Mouse (Mus musculus): Measurements from ENCODE around the gene Ank2.

Gene Ank2

DNA sequence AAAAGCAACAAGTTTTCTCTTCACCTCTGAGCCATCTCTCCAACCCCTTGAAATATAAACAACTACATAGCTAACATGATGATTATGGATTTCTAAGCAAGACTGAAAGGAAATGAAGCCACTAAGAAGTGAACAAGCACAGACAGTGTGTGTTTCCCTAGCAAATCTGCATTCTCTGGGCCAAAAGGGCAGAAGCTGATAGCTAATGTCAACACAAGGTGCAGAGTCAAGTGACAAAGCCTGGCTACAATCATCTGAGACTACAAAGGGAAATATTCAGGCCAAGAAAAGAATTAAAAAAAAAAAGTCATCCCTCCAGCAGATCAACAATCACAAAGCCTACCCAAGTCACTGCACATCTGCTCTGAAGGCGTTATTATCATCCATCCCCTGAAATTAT lies 330.0 kb downstream of the Ank2 start:
- DNase-seq, result no peak

DNA sequence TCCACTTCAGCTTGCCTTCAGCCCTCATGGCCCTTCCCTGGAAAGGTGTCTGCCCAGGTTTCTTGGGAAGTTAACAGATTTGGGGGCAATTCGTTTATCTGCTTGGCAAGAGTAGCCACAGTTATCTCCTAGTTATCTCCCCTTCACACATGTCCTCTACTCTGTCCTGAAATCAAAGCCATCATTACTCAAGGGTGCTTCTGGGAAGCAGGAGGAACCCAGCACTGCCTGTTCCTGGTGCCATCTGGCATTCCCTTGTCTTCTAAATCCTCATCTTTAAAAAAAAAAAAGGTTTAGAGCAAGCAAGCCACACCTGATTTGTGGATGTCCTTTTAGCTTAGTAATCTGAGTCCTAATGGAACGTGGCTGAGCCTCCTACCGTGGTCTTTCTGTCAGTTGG lies 335.4 kb downstream of the Ank2 start:
- no peak for DNase-seq

DNA sequence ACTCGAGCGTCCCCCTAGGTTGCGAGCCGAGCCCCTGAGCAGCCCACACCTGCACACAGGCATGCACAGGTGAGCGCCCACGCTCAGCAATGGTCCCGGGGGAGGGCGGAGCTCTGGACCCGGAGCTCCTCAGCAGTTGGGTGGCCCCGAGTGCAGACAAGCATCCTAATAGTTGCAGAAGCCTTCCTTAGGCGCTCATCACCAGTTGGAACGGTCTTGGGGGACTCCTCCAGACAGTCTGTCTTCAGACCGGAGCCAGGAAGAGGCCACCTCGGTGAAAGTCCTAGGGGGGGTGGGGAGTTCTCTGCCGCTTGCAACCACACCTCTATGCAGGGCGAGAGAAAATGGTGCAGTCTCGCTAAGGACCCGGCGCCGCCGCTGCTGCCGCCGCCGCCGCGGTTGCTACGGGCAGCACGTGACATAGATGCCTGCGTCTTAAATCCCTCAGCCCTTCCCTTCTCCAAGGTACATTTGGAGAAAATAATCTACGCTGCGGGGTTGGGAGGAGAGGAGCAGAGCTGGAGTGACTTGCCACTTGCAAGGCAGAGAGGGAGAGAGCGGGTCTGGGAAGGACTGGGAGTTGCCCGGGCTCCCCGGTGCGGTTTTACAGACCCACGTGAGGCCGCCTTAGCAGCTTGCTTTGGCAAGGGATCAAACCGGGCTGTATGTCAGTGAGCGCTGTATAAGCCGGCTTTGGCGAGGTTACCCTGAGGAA lies 337.0 kb downstream of the Ank2 start:
- DNase-seq, result peak; percentile 89

DNA sequence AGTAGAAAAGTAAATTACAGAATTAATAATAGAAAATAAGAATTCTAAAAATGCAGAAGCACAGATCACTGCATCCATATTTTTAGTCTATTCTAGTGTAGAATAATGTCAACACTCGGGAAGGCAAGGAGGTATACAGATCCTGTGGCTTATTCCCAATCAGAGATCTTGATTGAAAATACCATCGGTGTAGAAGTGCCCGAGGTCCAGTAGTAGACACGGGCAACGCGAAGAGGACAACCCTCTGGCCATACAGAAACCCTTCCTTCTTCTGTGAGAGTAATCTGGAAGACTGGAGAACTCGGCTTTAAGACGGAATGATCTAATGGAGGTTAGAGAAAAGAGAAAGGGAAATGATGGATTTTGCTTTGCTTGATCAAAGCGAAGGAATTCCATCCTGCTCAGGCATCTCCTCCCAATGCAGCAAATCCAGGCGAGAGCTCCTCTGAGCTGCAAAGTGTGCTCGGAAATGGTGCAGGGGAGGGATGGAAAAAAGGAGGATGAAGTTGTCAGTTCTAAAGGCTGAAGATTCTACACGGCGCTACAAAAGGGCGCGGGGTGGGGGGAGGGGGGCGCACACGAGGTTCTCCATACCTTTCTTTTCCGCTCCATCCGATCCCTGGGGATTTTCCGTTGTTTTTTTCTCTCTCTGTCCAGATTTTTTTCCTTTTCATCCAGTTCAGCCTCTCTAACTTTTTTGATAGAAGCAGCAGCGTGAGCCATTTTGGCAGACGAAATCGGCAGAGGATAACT lies 337.9 kb downstream of the Ank2 start:
- DNase-seq, result peak; percentile 30 to 46

DNA sequence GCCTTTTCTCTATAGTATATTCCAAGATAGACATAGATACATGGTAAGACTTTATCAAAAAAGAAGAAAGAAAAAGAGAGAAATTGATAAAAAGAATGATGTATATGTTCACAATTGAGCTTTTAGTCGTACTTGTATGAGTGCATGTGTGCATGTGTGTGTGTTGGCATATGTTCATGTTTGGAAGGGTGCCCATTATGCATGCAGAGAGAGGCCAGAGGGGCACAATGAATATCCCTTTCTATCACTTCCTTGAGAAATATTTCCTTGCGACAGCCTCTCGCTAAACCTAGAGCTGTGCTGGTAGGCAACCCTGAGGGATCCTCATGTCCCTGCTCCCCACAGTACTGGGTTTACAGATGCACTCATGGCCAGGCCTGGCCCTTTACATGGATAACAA lies 341.4 kb downstream of the Ank2 start:
- DNase-seq, result peak; percentile 52 to 55

DNA sequence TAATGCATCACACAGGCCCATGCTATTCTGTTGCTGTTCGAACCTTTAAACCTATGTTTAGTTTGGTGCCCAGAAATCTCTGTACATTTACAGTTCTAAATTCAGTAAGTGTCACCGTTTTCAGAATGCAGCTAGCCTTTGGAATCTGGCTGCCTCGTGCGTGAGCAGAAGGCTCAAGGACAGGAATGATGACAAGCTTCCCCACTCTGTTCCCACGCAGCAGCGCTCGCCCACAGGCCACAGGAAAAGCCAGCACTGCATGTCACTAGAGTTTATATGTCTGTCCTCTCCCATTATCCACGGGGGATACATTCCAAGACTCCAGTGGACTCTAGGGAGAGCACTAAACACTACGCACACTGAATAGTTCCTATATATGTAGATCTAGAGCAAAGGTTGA lies 343.1 kb downstream of the Ank2 start:
- peak; percentile 19 to 25 for DNase-seq

DNA sequence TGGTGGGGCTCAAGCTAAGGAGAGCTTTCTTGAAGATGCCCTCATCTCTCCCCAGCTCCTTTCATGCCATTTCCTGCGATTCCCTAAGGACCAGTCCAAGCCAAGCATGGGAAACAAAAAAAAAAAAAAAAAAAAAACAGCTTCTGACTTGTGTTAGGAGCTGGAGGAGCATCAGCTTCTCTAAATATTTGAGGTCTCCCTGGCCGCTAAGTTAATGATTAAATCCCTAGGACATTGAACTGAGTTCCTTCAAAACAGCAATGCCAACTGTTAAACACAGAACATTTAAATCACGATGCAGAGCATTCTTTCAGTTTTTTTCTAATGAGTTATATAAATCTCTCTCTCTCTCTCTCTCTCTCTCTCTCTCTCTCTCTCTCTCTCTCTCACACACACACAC lies 345.3 kb downstream of the Ank2 start:
- no peak for DNase-seq

DNA sequence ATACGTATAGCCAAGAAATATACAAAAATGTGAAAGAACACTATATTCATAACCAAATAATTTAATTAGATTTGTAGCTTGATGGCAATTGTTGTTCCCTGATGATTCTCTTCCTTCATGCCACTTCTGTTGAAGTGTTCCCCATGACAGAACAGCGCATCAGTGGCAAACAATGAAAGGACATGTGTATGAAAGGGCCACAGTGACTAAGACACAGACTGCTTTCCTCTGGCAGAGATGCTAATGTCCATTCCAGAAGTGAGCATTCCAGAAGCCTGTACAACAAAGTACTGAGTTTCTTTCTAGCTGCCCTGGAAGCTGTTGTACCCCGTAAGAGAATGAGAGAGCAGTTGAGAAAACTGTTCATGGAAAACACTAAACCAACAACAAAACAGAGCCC lies 345.7 kb downstream of the Ank2 start:
- no peak for DNase-seq

DNA sequence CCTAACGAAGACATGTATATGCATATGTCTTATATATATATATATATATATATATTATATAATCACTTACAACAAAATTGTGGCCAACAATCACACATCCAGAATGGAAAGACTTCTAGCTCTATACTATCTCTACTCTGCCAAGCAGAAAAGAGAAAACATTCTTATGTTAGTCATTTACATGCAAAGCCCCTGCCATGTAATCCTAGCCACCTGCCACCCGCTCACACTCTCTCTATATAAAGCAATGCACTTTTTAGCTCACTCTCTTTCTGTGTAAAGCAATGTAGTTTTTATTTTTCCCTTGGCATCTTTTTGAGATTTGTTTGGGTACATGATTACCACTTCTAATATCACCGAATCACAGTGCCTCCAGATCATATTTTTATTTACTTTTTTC lies 350.5 kb downstream of the Ank2 start:
- DNase-seq, result no peak

DNA sequence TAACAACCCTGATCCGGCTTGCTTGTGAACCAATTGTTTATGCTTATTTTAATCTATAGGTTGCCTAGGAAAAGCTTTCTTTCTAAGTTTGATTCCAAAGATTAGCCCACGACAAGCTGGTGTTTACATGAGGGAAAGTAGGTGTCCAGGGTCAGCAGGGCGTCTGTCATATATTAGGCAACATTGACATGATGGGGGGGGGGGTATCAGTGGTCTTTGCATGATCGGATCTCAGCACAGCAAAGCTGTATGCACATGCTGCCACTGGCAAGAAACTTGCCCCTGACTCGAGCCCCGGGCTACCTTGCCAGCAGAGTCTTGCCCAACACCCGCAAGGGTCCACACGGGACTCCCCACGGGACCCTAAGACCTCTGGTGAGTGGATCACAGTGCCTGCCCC lies 358.6 kb downstream of the Ank2 start:
- no peak for DNase-seq

DNA sequence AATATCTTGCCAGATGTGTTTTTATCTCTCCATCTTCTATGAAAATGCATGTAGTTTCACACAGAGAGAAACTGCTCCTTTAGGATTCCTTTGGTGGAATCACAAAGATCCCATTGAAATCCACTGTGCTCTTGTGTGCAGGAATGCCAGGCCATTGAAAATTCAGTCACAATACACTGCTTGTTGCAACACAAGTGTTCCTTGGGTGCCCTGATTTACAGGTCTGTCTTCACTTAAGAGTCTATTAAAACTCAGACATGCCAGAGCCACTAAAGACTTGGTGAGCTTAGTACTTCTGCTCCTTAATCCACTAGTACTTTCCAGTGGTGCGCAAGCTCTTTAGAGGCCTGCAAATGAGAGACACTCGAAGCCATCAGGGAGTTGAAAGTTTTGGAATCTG lies 359.5 kb downstream of the Ank2 start:
- no peak for DNase-seq

DNA sequence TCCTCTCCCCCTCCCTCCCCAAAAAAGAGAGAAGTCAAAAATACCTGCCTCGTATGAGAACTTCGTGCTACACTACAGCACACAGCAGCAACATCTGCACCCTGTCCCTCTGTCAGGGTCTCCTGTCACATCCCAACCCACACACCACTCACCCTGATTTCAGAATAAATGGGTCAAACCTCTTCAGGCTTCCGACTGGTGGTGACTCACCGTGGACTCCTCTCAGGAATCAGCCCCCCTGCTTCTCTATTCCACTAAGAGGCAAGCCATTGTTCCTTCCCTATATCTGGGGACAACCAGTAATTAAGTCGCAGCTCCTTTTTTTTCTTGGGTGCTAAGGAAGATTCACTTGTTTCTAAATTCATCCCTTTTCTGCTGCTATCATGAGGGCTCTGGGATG lies 361.6 kb downstream of the Ank2 start:
- DNase-seq, result no peak

DNA sequence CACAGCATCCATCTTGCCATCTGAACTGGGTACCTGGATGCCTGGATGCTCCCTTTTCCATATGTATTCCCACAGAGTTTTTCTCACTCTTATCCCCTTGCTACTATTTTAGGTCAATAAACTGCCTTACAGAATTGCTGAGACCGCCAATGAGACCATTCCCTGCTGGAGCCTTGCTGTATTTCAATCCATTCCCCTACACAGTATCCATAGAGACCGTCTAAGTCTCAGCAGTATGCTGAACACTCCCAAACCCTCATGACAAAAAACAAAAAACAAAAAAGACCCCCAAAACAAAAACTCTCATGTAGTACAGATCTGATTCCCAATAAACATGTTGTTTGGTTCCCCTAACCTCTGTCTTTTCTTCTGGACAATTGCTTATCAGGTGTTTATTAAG lies 365.1 kb downstream of the Ank2 start:
- no peak for DNase-seq

DNA sequence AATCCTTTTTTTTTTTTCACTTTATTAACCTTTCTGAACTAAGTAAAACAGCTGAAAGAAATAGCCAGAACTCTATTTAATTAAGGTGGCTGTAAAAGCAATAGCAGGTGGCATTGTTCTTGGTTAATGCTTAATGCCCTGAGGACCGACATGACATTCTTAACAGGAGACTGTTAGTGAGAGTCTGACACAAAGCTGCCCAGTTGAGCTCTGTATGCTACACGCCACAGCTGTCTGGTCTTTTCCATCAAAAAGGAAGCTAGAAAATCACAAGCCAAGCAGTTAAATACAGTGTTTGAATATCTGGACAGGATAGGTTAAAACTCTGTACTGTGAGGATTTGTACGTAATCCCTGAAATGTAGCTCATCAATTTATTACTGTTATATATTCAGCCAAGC lies 368.1 kb downstream of the Ank2 start:
- no peak for DNase-seq

DNA sequence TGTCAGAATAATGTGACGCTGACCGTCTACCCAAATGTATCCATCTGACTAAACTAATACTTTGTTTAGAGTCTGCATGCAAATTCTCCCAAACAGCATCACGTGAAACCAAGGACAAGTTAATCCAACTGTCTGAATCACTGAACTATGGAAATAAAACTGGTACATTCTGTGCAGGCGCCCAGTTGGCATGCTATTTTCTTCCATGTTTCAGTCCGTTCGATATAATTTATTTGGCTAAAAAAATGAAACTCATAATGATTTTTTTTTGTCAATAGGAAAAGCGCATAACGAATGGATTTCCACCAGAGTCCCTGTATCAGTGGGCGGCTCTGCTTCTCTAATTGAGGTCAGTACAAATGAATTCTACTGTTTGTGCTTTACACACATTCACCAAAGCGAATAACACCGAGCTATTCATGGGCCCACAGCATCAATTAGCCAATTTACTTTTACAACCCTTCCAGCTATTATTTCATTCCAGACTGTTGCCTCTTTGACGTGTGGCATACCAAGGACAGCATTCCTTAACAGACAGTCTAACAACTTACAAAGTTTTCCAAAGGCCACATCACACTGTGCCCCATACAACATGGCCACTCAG lies 368.9 kb downstream of the Ank2 start:
- DNase-seq, result no peak

DNA sequence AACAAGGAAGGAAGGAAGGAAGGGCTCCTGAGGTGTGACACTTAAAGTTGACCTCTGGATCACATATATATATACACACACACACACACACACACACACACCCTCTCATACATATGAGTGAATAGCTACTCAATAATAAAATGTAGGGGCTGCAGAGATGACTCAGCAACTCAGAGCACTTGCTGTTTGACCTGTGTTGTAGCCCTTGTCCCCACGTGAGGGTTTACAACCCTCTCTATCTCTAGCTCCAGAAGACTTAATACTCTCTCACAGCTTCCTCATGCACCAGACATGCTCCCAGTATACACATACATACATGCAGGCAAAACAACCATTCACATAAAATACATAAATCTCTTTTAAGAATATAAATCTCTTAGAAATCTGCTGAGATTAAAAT lies 369.4 kb downstream of the Ank2 start:
- DNase-seq, result no peak

DNA sequence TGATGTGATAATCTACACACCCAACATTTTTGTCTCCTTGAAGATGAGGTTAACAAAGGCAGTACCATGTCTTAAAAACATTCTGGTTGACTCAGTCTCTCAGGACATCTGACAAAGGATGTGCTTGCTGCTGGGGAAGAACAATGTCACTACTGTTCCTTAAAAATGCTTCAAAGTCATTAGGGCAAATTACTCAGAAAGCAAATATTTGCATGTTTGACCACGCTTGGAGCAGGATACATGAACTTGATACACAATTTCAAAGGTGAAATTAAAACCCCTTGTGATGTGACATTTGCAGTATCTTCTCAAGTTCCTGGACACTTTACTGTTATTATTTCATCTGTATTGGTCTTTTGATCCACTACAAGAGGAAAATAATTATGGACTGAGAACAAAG lies 371.5 kb downstream of the Ank2 start:
- DNase-seq, result no peak

DNA sequence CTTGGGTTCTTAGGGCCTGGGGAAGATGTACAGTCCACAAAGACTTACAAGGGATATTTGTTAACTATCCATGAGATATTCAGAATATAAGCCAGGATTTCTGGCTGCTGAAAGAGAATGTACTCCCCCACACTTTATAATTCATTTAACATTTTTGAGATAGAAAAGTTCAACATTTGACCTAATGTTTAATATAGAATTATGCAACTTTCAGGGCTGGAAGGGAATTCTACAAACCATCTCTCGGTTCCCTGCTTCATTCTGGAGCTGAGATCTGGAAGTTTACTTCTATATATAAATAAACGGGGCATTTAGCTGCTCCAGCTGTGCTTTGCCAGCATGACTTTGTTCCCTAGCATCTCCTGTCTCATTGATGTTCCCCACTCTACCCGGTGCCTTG lies 372.9 kb downstream of the Ank2 start:
- DNase-seq, result no peak

DNA sequence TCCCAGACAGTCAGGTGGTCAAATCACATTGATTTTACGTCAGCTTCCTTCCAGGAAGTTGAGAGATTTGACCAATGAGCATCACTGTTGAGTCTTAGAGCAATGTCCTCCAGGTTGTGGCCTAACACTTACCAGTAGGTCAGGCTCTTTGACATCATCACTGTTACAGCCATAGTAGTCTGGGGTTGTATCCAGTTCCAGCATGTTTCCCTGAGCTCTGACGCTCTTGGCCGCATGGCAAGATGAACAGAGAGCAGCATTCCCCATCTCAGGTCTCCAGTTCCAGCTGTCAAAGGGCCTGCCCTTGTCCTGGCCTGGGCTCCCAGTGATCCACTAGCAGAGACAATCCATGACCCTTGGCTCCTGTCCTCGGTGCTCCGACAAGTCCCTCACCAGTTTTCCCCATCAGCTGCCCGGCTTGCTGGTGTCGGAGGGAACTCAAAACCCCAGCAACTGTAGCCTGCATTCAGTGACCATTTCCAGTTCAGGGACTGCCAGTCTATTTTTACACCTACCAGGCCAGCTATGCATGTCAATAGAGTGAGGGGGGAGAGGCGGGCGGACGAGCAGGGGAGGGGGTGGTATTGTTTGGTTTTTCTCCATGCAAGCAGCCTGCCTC lies 374.7 kb downstream of the Ank2 start:
- no peak for DNase-seq

DNA sequence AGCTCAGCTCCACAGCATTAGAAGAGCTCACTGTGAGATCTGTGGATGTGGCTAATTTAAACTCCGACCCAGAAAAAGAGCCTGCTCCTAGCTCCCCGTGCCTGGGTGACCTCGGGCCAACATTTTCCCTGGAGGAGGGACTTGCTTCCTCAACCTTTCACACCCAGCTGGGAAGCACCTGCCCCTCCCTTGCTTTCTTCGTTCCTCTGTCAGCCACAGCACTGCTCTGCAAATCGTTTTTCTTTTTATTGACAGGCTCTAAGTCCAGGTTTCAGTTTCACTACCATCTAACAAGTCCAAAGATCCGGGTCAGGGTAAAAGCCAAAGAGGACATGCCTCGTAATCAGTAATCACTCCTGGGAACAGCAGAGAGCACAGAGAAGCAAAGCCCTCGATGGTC lies 375.8 kb downstream of the Ank2 start:
- DNase-seq, result no peak

DNA sequence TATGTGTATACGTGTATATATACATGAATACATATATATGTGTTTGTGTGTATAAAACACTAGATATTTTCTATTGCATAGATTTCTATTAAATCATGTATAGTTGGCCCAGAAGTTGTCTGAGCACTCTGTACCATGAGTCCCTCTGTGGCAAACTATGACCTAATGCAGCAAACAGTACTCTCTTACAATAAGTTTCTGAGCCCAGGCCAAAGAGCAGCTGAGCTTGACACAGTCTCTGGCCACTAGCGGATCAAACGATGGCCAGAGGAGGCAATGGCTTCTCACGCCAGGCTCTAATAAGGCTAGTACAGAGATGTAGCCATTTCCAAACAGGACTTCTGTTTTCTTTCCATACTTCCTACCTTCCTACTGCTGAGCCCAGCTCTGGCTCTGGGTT lies 380.4 kb downstream of the Ank2 start:
- no peak for DNase-seq

DNA sequence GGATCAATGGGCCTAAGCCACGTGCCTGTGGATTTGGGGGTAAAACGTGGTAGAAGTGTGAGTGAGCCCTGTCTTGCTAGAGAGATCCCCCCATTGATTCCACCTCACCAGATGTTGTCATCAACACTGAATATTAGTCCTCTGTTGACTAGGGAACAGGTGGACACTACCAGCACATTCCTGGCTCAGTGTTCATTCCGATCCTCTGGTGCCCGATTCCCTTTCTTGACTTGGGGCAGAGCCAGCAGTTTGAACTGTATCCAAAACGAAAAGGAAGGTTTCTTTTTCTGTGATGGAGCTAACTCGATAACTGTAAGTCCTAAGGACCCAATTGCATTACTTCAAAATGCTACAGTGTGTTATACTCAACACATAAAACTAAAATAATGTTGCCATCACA lies 382.9 kb downstream of the Ank2 start:
- DNase-seq, result peak; percentile 73 to 76

DNA sequence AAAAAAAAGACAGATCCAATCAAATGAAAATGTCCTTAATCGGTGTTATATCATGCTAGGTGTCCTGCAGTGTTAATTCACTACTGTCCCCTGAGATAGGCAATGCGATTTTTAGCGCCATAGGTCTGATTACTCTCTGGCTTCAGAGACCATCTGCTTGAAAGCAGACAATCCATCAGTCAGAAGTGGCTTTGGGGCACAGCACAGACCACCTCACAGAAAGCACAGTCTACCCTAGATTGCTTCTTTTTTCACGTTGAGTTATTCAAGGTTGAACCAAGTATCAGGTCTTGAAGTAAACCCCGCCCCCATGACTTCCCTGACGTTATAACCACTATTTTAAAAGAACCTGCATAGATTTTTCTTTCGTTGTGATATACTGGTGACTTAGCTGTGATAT lies 385.9 kb downstream of the Ank2 start:
- DNase-seq, result no peak

DNA sequence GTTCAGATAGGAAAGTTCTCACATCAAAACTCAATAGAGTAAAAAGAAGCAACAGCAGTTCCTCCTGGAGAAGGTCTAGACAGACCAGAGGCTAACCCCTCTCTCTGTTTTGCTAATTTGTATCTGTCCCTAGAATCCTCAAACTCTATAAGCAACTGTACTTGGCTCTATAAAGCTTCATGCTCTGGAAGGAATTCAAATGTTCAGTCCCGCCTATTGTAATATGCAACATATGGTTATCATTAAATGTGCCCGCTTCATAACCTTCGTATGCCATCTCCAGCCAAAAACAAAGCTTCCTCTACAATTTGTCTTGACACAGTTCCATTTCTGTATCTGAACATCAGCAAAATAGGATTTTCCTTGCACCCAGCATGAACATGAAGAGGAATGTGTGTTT lies 389.7 kb downstream of the Ank2 start:
- no peak for DNase-seq

Measured in cerebellum, postnatal 10 days (tissue).